Mouse (Mus musculus): ENCODE measurements at regions not wholly inside any gene's neighbourhood (a gene's known extent, or its start where the extent isn't known, plus 50 kb on each side); places are given as distances from the start of the nearest gene placed in this dataset.

- no peak for DNase-seq (ENCODE audit: low read depth, low spot score)
Measured at GRCm38 (mm10) chr11:66605998-66606397, 80.2 kb upstream of the Shisa6 start.

- no peak for DNase-seq (ENCODE audit: low read depth, low spot score)
Measured at GRCm38 (mm10) chr11:66606646-66607045, 80.9 kb upstream of the Shisa6 start.

- DNase-seq (ENCODE audit: low read depth, low spot score), result no peak
Measured at GRCm38 (mm10) chr11:66609733-66610132, 84.0 kb upstream of the Shisa6 start.

- DNase-seq (ENCODE audit: low read depth, low spot score), result peak; percentile 15
Measured at GRCm38 (mm10) chr11:66613150-66613549, 87.4 kb upstream of the Shisa6 start.

GRCm38 (mm10) chr11:66625491-66625890 is 99.7 kb upstream of the Shisa6 start:
- no peak for DNase-seq (ENCODE audit: low read depth, low spot score)

- no peak for DNase-seq (ENCODE audit: low read depth, low spot score)
Measured at GRCm38 (mm10) chr11:66656810-66657209, 131.0 kb upstream of the Shisa6 start.

GRCm38 (mm10) chr11:66674581-66674980 is 148.8 kb upstream of the Shisa6 start:
- DNase-seq (ENCODE audit: low read depth, low spot score), result no peak

- no peak for DNase-seq (ENCODE audit: low read depth, low spot score)
Measured at GRCm38 (mm10) chr11:66680057-66680621, 154.4 kb upstream of the Shisa6 start.

- DNase-seq (ENCODE audit: low read depth, low spot score), result no peak
Measured at GRCm38 (mm10) chr11:66681892-66682291, 156.1 kb upstream of the Shisa6 start.

- DNase-seq (ENCODE audit: low read depth, low spot score), result no peak
Measured at GRCm38 (mm10) chr11:66684181-66684580, 158.4 kb upstream of the Shisa6 start.

- DNase-seq (ENCODE audit: low read depth, low spot score), result no peak
Measured at GRCm38 (mm10) chr11:66694651-66695266, 169.0 kb upstream of the Shisa6 start.

GRCm38 (mm10) chr11:66696791-66697190 is 171.0 kb upstream of the Shisa6 start:
- no peak for DNase-seq (ENCODE audit: low read depth, low spot score)

- no peak for DNase-seq (ENCODE audit: low read depth, low spot score)
Measured at GRCm38 (mm10) chr11:66745479-66745878, 166.3 kb upstream of the Pirt start.

- DNase-seq (ENCODE audit: low read depth, low spot score), result peak; percentile 15
Measured at GRCm38 (mm10) chr11:66789997-66790396, 121.8 kb upstream of the Pirt start.

GRCm38 (mm10) chr11:66806887-66807286 is 104.9 kb upstream of the Pirt start:
- peak; percentile 30 for DNase-seq (ENCODE audit: low read depth, low spot score)

GRCm38 (mm10) chr11:66813310-66813709 is 98.5 kb upstream of the Pirt start:
- no peak for DNase-seq (ENCODE audit: low read depth, low spot score)

- DNase-seq (ENCODE audit: low read depth, low spot score), result no peak
Measured at GRCm38 (mm10) chr11:66813731-66814130, 98.0 kb upstream of the Pirt start.

GRCm38 (mm10) chr11:66835864-66836263 is 75.9 kb upstream of the Pirt start:
- DNase-seq (ENCODE audit: low read depth, low spot score), result no peak

- no peak for DNase-seq (ENCODE audit: low read depth, low spot score)
Measured at GRCm38 (mm10) chr11:66836633-66837380, 75.0 kb upstream of the Pirt start.

- no peak for DNase-seq (ENCODE audit: low read depth, low spot score)
Measured at GRCm38 (mm10) chr11:66845238-66845637, 66.5 kb upstream of the Pirt start.

- no peak for DNase-seq (ENCODE audit: low read depth, low spot score)
Measured at GRCm38 (mm10) chr11:66846043-66846775, 65.6 kb upstream of the Pirt start.
